Mouse (Mus musculus) cerebellum, postnatal 25 days (tissue): ENCODE results near the gene Cd33.

Source experiments
- DNase-seq, 2 experiments: peaks; one replicate each; pipeline ENCODE4 v3.0.0; 2021; ENCODE audit warnings: mixed read lengths in 2 of 2

Cd33 gene

GRCm38 (mm10) chr7:43544225-43544977 lies at the start of gene Cd33:
Gene Cd33 (minus strand): TSS chr7:43544428.
- DNase-seq = no peak

- no peak for DNase-seq
Observed at GRCm38 (mm10) chr7:43584790-43585189, 40.6 kb upstream of the Cd33 start.

GRCm38 (mm10) chr7:43580526-43580925 lies 36.3 kb upstream of the Cd33 start:
- DNase-seq = peak; percentile 18 to 25

GRCm38 (mm10) chr7:43579440-43580171 lies 35.4 kb upstream of the Cd33 start, which contains the start of gene Zfp719:
Gene Zfp719 (plus strand): TSS chr7:43579610.
- DNase-seq = peak; percentile 89 to 94

DNA sequence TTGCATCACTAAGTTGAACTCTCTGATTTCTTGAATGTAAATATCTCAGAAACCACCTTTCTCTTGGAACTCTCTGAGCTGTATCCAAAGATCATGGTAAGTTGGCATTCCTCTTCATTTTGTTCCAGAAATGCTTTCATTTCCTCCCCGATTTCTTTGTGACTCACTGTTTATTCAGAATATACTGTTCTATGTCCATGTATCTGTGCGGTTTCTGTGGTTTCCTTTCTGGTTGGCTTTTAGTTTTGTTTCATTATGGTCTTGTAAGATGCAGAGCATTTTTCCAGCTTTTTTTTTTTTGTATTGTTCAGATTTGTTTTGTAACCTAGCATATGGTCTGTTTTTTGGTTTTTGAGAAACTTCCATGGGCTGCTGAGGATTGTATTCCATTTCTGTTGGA lies 27.0 kb upstream of the Cd33 start:
- DNase-seq = no peak

DNA sequence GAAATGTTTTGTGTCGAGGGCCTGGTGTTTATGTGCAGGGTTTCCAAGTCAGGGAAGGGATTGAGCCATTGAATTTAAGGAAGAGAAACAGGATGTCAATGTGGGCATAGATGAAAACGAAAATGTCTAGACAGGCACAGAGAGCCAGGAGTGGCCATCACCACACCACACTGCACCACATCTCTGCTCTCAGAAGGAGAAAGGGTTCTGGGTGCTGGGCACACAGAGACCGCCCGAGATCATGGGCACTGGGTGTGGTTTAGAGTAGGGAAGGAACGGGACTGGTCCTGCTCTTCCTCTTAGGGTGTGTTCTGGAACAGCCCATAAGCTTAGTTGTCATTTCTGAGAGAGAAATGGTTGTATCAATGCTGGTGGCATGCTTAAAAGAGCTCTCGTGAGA lies 19.1 kb upstream of the Cd33 start:
- no peak for DNase-seq

DNA sequence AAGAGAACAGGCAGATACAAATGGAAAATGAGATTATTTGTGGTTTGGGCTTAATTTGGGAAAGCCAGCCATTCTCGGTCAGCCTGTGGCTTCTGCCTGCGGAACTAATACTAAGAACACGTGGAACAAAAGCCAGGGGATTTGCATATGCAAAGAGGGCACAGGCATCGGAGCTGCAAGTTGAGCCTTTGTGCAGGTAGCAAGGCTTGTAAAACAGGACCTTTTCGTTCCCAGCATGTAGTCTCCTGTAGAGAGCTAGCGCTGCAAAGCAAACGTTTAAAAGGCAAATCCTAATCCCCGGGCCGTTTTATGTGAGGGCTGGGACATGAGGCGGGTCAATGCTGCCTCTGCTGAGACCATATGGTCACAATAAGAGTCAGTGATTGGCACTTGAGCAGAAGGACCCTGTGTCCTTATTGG lies 18.4 kb upstream of the Cd33 start:
- DNase-seq = peak in 1 of 2 experiments; percentile 36

- peak; percentile 82 to 89 for DNase-seq
Observed at GRCm38 (mm10) chr7:43562006-43562633, 17.9 kb upstream of the Cd33 start, which contains the start of gene Zfp658. Gene Zfp658 (plus strand): TSS chr7:43562256.

GRCm38 (mm10) chr7:43556901-43557300 lies 12.7 kb upstream of the Cd33 start:
- DNase-seq = no peak

DNA sequence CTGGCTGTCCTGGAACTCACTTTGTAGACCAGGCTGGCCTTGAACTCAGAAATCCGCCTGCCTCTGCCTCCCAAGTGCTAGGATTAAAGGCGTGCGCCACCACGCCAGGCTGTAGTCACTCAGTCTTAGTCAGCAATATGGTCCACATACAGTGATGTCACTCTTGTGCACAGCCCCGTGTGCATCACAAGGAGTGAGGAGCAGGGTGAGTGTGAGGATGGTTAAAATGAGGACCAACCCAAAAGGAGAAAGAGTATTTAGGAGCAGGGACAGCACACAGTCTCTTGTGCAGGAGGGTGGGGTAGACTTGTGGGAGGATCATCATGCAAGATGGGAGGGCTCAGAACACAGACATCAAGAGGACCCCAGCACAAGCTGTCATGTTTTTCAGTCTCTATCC lies 11.1 kb upstream of the Cd33 start:
- DNase-seq = no peak

DNA sequence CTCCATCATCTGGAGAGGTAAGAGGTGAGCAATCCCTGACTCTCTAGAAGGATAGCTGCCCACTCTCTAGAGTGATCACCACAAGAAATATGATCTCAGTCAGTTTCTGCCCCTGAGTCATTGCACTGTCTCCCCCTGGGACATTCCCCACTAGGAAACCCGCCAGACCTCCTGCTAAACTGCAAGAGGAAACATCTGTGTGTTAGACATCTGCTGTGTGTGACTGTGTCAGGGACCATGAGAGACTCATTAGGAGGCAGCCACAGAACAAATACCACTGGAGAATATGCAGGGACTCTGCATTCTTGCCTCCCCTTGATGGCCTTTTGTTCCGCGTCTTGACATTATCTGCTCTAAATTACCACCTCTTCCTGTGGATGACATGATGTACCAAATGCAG lies 10.3 kb upstream of the Cd33 start:
- no peak for DNase-seq

DNA sequence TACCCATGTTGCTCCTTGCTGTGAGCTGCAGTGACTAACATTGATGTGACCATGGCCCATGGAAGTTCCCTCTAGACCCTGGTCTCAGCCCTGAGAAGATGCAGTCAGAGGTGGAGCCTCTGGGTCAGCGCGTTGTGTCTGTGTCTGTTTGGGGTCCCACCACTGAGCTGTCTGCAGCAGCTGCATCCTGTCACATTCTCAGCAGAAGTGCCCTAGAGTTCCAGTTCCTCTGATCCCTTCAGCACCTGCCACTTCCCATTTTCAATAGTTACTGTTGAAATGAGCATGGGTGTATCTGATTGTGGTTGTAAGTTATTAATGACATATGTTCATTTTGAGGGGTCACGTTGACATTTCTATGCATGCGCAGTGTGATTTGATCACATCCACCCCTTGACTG lies 8.9 kb upstream of the Cd33 start:
- DNase-seq = no peak

DNA sequence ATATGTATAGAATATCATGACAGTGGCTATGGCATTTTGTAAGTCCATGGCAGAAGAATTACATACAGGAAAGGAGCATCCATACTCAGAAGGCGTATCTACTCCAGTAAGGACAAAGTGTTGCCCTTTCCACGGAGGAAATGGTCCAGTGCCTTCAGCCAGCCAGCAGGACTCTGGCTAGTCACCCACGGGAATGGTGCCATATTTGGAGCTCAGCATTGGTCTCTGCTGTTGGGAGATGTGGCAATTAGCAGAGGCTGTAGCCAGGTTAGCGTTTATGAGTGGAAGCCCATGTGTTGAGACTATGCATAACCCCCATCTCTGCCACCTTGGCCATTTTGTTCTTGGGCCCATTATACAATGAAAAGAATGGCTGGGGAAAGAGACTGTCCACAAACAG lies 4.0 kb upstream of the Cd33 start:
- DNase-seq = peak; percentile 45 to 64

GRCm38 (mm10) chr7:43547666-43548065 lies 3.4 kb upstream of the Cd33 start:
- DNase-seq = peak; percentile 66 to 79

DNA sequence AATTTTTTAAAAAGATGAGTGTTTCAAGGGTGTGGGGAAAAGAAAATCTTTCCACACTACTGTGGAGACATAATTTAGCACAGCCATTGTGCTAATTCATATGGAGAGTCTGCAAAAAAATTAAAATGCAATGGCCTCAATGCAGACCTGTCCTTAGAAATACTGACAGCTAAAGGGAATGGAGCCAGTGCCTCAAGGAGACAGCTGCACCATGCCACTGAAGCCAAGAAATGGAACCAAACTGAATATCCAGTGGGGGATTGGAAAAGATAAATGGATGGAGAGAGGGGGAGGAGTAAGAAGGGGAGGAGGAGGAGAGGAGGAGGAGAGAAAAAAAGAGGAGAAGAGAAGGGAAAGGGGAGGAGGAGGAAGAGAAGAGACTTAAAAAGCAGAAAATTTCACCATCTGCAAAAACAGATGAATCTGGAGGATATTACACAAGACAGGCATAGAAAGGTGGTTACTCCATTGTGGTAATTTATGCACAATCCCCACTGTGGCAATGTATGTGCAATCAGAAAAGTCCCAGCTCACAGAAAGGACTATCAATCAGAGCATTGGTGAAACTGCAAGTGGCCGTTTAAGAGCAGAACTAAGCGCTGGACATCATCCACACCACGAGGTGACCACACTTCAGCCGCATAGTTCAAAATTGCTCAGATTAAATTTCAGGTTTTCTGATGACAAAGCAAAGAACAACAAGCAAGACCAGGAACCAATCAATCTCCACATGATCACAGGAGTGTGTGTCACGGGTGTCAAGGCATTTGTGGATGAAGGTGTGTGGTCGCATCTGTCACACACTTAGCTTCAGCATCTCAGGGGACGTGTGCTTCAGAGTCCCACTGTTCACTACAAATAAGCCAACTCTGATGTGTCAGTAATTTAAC lies 1.7 kb upstream of the Cd33 start:
- DNase-seq = no peak

- DNase-seq = no peak
Observed at GRCm38 (mm10) chr7:43538524-43538923, 5.7 kb downstream of the Cd33 start.

DNA sequence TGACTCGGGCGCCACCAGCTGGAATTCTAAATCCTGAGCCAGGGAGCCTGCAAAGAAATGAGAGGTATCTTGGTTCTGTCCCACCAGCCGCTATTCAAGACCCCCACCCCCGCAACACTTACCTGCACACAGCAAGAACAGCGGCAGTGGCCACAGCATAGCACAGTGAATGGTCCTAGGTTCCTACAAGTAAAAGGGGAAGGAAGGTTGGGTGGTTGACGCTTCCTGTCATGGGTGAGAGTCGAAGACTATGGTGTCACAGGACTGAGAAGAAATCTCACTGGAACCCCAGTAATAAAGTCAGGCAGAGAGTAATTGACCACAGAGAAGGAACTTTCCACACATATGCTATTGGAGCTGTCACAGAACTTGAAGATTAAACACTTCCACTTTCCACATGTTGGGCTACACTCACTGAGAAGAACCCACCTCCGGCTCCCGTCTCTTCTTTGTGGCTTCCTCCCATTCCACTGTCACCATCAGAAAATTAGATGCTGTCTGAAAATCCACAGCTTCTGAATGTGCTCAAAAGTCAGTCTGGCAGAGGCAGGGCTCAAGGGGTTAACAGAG lies 11.2 kb downstream of the Cd33 start:
- DNase-seq = no peak

- DNase-seq = no peak
Observed at GRCm38 (mm10) chr7:43530216-43530785, 13.9 kb downstream of the Cd33 start.

GRCm38 (mm10) chr7:43525313-43525712 lies 18.9 kb downstream of the Cd33 start:
- DNase-seq = peak in 1 of 2 experiments; percentile 38

DNA sequence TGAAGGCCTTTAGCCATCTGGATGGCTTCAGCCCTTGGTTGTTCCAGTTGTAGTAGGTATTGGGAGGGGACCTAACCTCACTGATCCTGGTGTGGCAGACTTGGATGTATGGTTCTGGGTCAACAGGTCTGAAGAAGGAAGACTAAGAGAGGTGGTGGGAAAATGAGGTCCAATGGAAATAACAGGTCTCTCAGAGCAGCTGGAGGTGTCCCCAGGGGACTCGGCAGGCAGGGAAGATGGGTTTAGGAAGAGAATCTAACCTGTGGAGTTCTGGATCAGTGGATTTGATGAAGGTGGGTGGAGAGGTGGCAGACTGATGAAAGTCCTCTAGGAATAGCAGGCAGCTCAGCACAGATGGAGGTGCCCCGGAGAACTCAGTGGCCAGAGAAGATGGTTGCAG lies 21.5 kb downstream of the Cd33 start:
- no peak for DNase-seq

DNA sequence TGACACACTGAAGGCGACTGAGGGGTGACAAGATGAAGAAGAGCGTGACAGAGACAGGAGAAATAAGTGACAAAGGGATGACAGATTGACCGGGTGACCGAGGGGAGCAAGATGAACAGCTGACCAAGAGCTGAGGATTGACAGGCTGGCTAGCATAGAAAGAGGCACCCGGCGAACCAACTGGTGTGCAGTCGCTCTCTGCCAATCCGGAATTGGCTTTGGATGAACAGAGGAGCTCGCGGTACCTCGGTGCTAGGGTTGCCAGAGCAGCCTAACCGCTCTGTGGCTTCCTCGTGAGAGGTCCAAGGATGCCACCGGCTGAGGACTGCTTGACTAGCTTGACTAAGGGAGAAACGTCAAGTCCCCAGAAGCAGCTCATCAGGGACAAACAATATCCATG lies 25.9 kb downstream of the Cd33 start:
- DNase-seq = peak; percentile 53 to 59

DNA sequence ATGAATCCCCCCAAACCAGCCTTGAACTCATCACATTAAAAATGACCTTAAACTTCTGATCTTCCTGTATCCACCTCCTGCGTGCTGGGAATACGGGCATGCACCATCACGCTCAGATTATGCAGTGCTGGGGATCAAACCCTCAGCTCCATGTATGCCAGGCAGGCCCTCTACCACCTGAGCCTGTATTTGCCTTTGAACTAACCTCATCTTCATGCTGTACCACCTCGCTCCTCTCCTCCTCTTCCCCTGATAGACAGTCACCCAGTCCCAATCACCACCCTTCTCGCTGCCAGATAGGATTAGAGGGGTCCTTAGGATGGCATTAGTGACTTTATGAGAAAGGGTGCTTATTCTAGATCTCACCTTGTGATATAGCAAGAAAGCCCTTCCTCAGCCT lies 29.2 kb downstream of the Cd33 start:
- DNase-seq = no peak
